Mouse (Mus musculus) frontal cortex, postnatal 25 days (tissue): ENCODE measurements around the gene Gm5797.
"Not testable (repeated sequence)": the region's sequence is repeated elsewhere in the genome, so short reads cannot be mapped to it uniquely, and the experiment has no call there.

Experiments
- DNase-seq, 2 experiments: peaks; one replicate each; pipeline ENCODE4 v3.0.0; 2022; ENCODE audit warnings: low spot score in 2 of 2

The Gm5797 gene

GRCm38 (mm10) chr14:7332295-7332694 is at the start of gene Gm5797:
Gene Gm5797, minus strand, starts transcription at chr14:7332395.
- DNase-seq, result not testable (repeated sequence)

- DNase-seq, result not testable (repeated sequence)
Measured at GRCm38 (mm10) chr14:7365034-7365433, 32.8 kb upstream of the Gm5797 start, which contains the start of gene Gm8374. Gene Gm8374, minus strand, starts transcription at chr14:7365134.

- peak; percentile 2 to 3 for DNase-seq
Measured at GRCm38 (mm10) chr14:7315093-7315492, 17.1 kb downstream of the Gm5797 start.

- DNase-seq, result peak in 1 of 2 experiments; percentile 3
Measured at GRCm38 (mm10) chr14:7314661-7315060, 17.5 kb downstream of the Gm5797 start, which contains the start of gene Gm3739. Gene Gm3739, minus strand, starts transcription at chr14:7315049.
